Mouse (Mus musculus): ENCODE measurements around the gene Cftr. TPM values are rescaled to one million over a fixed set of nuclear protein-coding genes. Genes with fewer than 3 reads are reported as not detected.

Cftr gene
- total RNA-seq, 2 experiments from 2014 or later, result 0.34 to 0.36 TPM

GRCm38 (mm10) chr6:18322950-18323349 is 152.5 kb downstream of the Cftr start:
- no peak for DNase-seq

GRCm38 (mm10) chr6:18335393-18335792 is 164.9 kb downstream of the Cftr start:
- DNase-seq, result no peak

GRCm38 (mm10) chr6:18338307-18338706 is 167.8 kb downstream of the Cftr start:
- DNase-seq, result no peak

DNA sequence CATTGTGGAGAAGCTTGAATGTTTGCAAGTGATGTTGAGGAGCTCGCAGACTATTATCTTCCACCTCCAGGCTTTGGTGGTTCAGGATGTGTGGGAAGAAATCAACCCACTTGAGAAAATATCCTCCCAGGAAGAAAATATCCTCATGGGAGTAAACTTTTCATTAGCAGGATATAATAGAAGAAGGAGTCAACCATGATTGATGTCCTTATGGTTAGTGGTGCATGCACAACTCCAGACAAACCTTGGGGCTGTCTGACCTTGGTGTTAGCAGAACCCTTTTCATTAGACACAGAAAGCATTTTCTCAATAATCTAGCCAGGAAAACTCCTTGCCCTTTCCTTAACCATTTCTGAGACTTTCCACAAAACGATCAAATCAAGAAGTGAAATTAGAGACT is 173.8 kb downstream of the Cftr start:
- DNase-seq, result no peak

- no peak for DNase-seq
Observed at GRCm38 (mm10) chr6:18349153-18349858, 178.8 kb downstream of the Cftr start.

- no peak for DNase-seq
Observed at GRCm38 (mm10) chr6:18360154-18360553, 189.7 kb downstream of the Cftr start.

- DNase-seq, result no peak
Observed at GRCm38 (mm10) chr6:18360955-18361354, 190.5 kb downstream of the Cftr start.

DNA sequence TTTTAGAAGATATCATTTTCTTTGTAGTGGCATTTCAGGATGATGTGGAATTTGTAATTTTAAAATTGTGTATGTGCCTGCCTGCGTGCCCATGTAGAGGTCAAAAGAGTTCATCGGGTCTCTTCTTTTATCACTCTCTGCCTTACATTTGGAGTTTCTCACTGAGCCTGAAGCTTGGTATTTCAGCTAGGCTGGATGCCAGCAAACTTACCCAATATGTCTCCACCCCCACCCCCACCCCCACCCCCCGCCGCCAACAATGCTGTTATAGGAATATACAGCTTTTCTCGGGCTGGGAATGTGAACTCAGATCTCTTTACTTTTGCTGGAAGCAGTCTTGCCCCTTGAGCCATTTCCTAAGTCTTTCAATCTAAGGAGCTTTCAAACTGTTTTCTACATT is 191.7 kb downstream of the Cftr start:
- DNase-seq, result no peak

DNA sequence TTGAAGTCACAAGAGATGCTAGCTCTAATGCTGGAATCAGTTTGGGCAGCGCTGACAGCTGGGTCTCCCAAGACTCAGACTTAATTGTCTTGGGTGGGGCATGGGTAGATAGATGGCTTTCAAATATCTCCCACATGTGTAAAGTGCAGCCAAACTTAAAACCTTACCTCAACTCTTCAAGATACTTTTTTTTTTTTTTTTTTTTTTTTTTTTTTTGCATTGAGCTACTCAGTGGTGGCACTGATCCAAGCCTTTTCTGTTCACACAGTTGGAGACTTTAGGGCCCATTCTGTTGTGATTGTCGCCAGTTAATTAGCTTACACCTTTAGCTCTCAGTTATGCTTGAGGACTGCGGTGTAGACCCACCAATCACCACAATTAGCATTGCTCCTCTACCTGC is 198.6 kb downstream of the Cftr start:
- no peak for DNase-seq

- no peak for DNase-seq
Observed at GRCm38 (mm10) chr6:18369723-18370122, 199.2 kb downstream of the Cftr start.

Other genes with a start within 250 kb of the Cftr start
- gene Wnt2, start 140.1 kb upstream of the Cftr start, total RNA-seq (2021), result 1 to 10 TPM; 1.6 to 1.8 TPM
- not detected for gene Asz1, start 61.6 kb upstream of the Cftr start, total RNA-seq (2021)